Mouse (Mus musculus) lung, postnatal 0 days (tissue): Measurements from ENCODE around the gene Nemf.

Source experiments
- CTCF ChIP-seq: IDR thresholded peaks from 2 replicates; pipeline ENCODE4 v1.5.1; 2016; ENCODE audit warnings: antibody characterized with exemption, mild to moderate bottlenecking
- EP300 ChIP-seq: IDR thresholded peaks from 2 replicates; pipeline ENCODE4 v1.6.1; 2016; ENCODE audit warnings: antibody characterized with exemption, mild to moderate bottlenecking, control low read depth

DNA sequence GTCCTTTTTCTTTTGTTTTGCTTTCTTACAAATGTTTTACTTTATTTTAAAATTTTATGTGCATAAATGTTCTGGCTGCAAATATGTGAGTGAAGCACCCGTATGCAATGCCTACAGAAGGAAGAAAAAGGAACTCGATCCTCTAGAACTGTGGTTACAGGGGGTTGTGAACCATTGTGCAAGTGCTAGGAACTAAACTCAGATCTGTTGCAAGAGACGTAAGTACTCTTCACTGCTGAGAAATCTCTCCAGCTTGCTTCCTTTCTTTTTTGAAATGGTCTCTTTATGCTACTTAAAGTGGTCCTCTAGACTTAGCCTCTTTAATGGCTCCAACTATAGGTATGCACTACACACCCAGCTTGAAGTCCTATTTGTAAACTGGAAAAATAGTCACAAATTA lies 25.8 kb downstream of the Nemf start:
- peak; percentile 68 for TF ChIP-seq EP300
- TF ChIP-seq CTCF = no peak
